Mouse (Mus musculus) megakaryocyte progenitor cell, adult 5-6 weeks (primary cell): ENCODE measurements at regions not wholly inside any gene's neighbourhood (a gene's known extent, or its start where the extent isn't known, plus 50 kb on each side); places are given as distances from the start of the nearest gene placed in this dataset.
A peak's percentile ranks its signal among the peaks of the same experiment; 100 is the strongest.

Experiments used
- ATAC-seq: replicated peaks from 2 replicates; pipeline ENCODE4 v1.8.0; 2016; ENCODE audit warnings: mild to moderate bottlenecking, moderate TSS enrichment, inconsistent platforms; ENCODE audit not compliant: poor library complexity

- ATAC-seq, result no peak
Observed at GRCm38 (mm10) chr2:122863343-122863970, 98.4 kb downstream of the Sqor start.

- no peak for ATAC-seq
Observed at GRCm38 (mm10) chr2:122863971-122864348, 98.9 kb downstream of the Sqor start.

GRCm38 (mm10) chr2:122887111-122887510 lies 122.1 kb downstream of the Sqor start:
- no peak for ATAC-seq

- ATAC-seq, result no peak
Observed at GRCm38 (mm10) chr2:122887526-122887925, 122.5 kb downstream of the Sqor start.

- ATAC-seq, result no peak
Observed at GRCm38 (mm10) chr2:122905129-122906072, 140.4 kb downstream of the Sqor start.

- ATAC-seq, result peak; percentile 54
Observed at GRCm38 (mm10) chr2:122916772-122917171, 151.7 kb downstream of the Sqor start.

- ATAC-seq, result peak; percentile 52; the same call in 1 of the 2 replicates
Observed at GRCm38 (mm10) chr2:122937922-122938321, 172.9 kb downstream of the Sqor start.

GRCm38 (mm10) chr2:122944841-122945240 lies 179.8 kb downstream of the Sqor start:
- no peak for ATAC-seq

GRCm38 (mm10) chr2:122945891-122946290 lies 180.9 kb downstream of the Sqor start:
- no peak for ATAC-seq

- no peak for ATAC-seq
Observed at GRCm38 (mm10) chr2:122949031-122949430, 184.0 kb downstream of the Sqor start.

- no peak for ATAC-seq
Observed at GRCm38 (mm10) chr2:122961701-122962100, 196.7 kb downstream of the Sqor start.

- no peak for ATAC-seq
Observed at GRCm38 (mm10) chr2:122968809-122969628, 204.0 kb downstream of the Sqor start.
